Mouse (Mus musculus): ENCODE results near the gene Rap2a. TPM values are rescaled to one million over a fixed set of nuclear protein-coding genes. Genes with fewer than 3 reads are reported as not detected.

Rap2a gene
- polyA plus RNA-seq, 1 experiment from 2014 or later, result 19.7 TPM

- 89% methylated on average over 1 of the region's 1 CpGs for WGBS
- H3K27me3 ChIP-seq (ENCODE audit: control insufficient read depth, insufficient read depth, low read length), result no peaks in the 10 kb centered on the region
Observed at GRCm38 (mm10) chr14:120519921-120520320, 41.7 kb downstream of the Rap2a start.

GRCm38 (mm10) chr14:120520843-120521242 is 42.6 kb downstream of the Rap2a start:
- DNase-seq (ENCODE audit: low spot score, missing footprints), result no peak
- 83% methylated on average over 3 of the region's 3 CpGs for WGBS
- ATAC-seq (ENCODE audit: low FRiP score), result no peak
- Histone ChIP-seq H3K4me2 (no peak overlapping the region), H3K36me3 (ENCODE audit: control insufficient read depth, insufficient read depth, low read length) (no peaks in the 10 kb centered on the region), H3K27ac (ENCODE audit: low read depth, low read length) (no peak overlapping the region), H3K9me3 (ENCODE audit: control insufficient read depth, low read length) (no peaks in the 10 kb centered on the region), H3K27me3 (ENCODE audit: control insufficient read depth, insufficient read depth, low read length) (no peaks in the 10 kb centered on the region), H3K4me3 (ENCODE audit: low read depth, low read length) (no peak overlapping the region), H3K4me1 (ENCODE audit: control insufficient read depth, insufficient read depth, low read length) (no peaks in the 10 kb centered on the region), H3K9ac (ENCODE audit: low read length) (no peak overlapping the region)

More at GRCm38 (mm10) chr14:120519921-120520320, 41.7 kb downstream of the Rap2a start:
- H3K4me1 ChIP-seq (ENCODE audit: control insufficient read depth, insufficient read depth, low read length), result no peaks in the 10 kb centered on the region
- DNase-seq (ENCODE audit: low spot score, missing footprints) (no peak), ATAC-seq (ENCODE audit: low FRiP score) (no peak)
- no peak overlapping the region for H3K4me2 ChIP-seq
- no peak overlapping the region for H3K27ac ChIP-seq (ENCODE audit: low read depth, low read length)
- H3K9me3 ChIP-seq (ENCODE audit: control insufficient read depth, low read length), result no peaks in the 10 kb centered on the region
- H3K36me3 ChIP-seq (ENCODE audit: control insufficient read depth, insufficient read depth, low read length), result no peaks in the 10 kb centered on the region
- H3K9ac ChIP-seq (ENCODE audit: low read length), result no peak overlapping the region
- no peak overlapping the region for H3K4me3 ChIP-seq (ENCODE audit: low read depth, low read length)

GRCm38 (mm10) chr14:120523296-120523695 is 45.1 kb downstream of the Rap2a start:
- Histone ChIP-seq H3K4me3 (ENCODE audit: low read depth, low read length) (no peak overlapping the region), H3K4me2 (no peak overlapping the region), H3K27ac (ENCODE audit: low read depth, low read length) (no peak overlapping the region), H3K27me3 (ENCODE audit: control insufficient read depth, insufficient read depth, low read length) (no peaks in the 10 kb centered on the region), H3K9ac (ENCODE audit: low read length) (no peak overlapping the region), H3K36me3 (ENCODE audit: control insufficient read depth, insufficient read depth, low read length) (no peaks in the 10 kb centered on the region), H3K4me1 (ENCODE audit: control insufficient read depth, insufficient read depth, low read length) (no peaks in the 10 kb centered on the region), H3K9me3 (ENCODE audit: control insufficient read depth, low read length) (no peaks in the 10 kb centered on the region)
- WGBS, result 91% methylated on average over 5 of the region's 5 CpGs
- DNase-seq (ENCODE audit: low spot score, missing footprints) (no peak), ATAC-seq (ENCODE audit: low FRiP score) (no peak)

GRCm38 (mm10) chr14:120525644-120526043 is 47.4 kb downstream of the Rap2a start:
- Histone ChIP-seq H3K9ac (ENCODE audit: low read length) (no peak overlapping the region), H3K27me3 (ENCODE audit: control insufficient read depth, insufficient read depth, low read length) (no peaks in the 10 kb centered on the region), H3K36me3 (ENCODE audit: control insufficient read depth, insufficient read depth, low read length) (no peaks in the 10 kb centered on the region), H3K4me3 (ENCODE audit: low read depth, low read length) (no peak overlapping the region), H3K4me2 (no peak overlapping the region), H3K4me1 (ENCODE audit: control insufficient read depth, insufficient read depth, low read length) (no peaks in the 10 kb centered on the region), H3K9me3 (ENCODE audit: control insufficient read depth, low read length) (no peaks in the 10 kb centered on the region), H3K27ac (ENCODE audit: low read depth, low read length) (no peak overlapping the region)
- ATAC-seq (ENCODE audit: low FRiP score) (no peak), DNase-seq (ENCODE audit: low spot score, missing footprints) (no peak)
- WGBS, result 80% methylated on average over 2 of the region's 2 CpGs

GRCm38 (mm10) chr14:120533301-120533700 is 55.1 kb downstream of the Rap2a start:
- ATAC-seq (ENCODE audit: low FRiP score), result no peak
- no peaks in the 10 kb centered on the region for H3K36me3 ChIP-seq (ENCODE audit: control insufficient read depth, insufficient read depth, low read length)
- H3K4me1 ChIP-seq (ENCODE audit: control insufficient read depth, insufficient read depth, low read length), result no peaks in the 10 kb centered on the region
- no peak overlapping the region for H3K4me2 ChIP-seq
- no peaks in the 10 kb centered on the region for H3K9me3 ChIP-seq (ENCODE audit: control insufficient read depth, low read length)
- no peak overlapping the region for H3K4me3 ChIP-seq (ENCODE audit: low read depth, low read length)
- 93% methylated on average over 3 of the region's 3 CpGs for WGBS
- H3K27me3 ChIP-seq (ENCODE audit: control insufficient read depth, insufficient read depth, low read length), result no peaks in the 10 kb centered on the region
- no peak overlapping the region for H3K27ac ChIP-seq (ENCODE audit: low read depth, low read length)
- H3K9ac ChIP-seq (ENCODE audit: low read length), result no peak overlapping the region
- no peak for DNase-seq (ENCODE audit: low spot score, missing footprints)

GRCm38 (mm10) chr14:120534841-120535271 is 56.6 kb downstream of the Rap2a start:
- Histone ChIP-seq H3K9me3 (ENCODE audit: control insufficient read depth, low read length) (no peaks in the 10 kb centered on the region), H3K27ac (ENCODE audit: low read depth, low read length) (no peak overlapping the region), H3K4me1 (ENCODE audit: control insufficient read depth, insufficient read depth, low read length) (no peaks in the 10 kb centered on the region), H3K4me2 (no peak overlapping the region), H3K9ac (ENCODE audit: low read length) (no peak overlapping the region), H3K4me3 (ENCODE audit: low read depth, low read length) (no peak overlapping the region), H3K27me3 (ENCODE audit: control insufficient read depth, insufficient read depth, low read length) (no peaks in the 10 kb centered on the region), H3K36me3 (ENCODE audit: control insufficient read depth, insufficient read depth, low read length) (no peaks in the 10 kb centered on the region)
- DNase-seq (ENCODE audit: low spot score, missing footprints) (no peak), ATAC-seq (ENCODE audit: low FRiP score) (no peak)
- WGBS, result 55% methylated on average over 3 of the region's 3 CpGs

GRCm38 (mm10) chr14:120535446-120535845 is 57.2 kb downstream of the Rap2a start:
- no peak for ATAC-seq (ENCODE audit: low FRiP score)

GRCm38 (mm10) chr14:120535924-120536323 is 57.7 kb downstream of the Rap2a start:
- H3K4me3 ChIP-seq (ENCODE audit: low read depth, low read length), result no peak overlapping the region
- no peak overlapping the region for H3K27ac ChIP-seq (ENCODE audit: low read depth, low read length)
- WGBS, result 90% methylated on average over 3 of the region's 3 CpGs
- no peaks in the 10 kb centered on the region for H3K9me3 ChIP-seq (ENCODE audit: control insufficient read depth, low read length)
- no peaks in the 10 kb centered on the region for H3K4me1 ChIP-seq (ENCODE audit: control insufficient read depth, insufficient read depth, low read length)
- ATAC-seq (ENCODE audit: low FRiP score), result no peak
- no peaks in the 10 kb centered on the region for H3K36me3 ChIP-seq (ENCODE audit: control insufficient read depth, insufficient read depth, low read length)
- no peak overlapping the region for H3K9ac ChIP-seq (ENCODE audit: low read length)
- no peaks in the 10 kb centered on the region for H3K27me3 ChIP-seq (ENCODE audit: control insufficient read depth, insufficient read depth, low read length)
- DNase-seq (ENCODE audit: low spot score, missing footprints), result no peak
- no peak overlapping the region for H3K4me2 ChIP-seq

More at GRCm38 (mm10) chr14:120535446-120535845, 57.2 kb downstream of the Rap2a start:
- no peak overlapping the region for H3K4me2 ChIP-seq
- H3K9me3 ChIP-seq (ENCODE audit: control insufficient read depth, low read length), result no peaks in the 10 kb centered on the region
- no peaks in the 10 kb centered on the region for H3K36me3 ChIP-seq (ENCODE audit: control insufficient read depth, insufficient read depth, low read length)
- no peak overlapping the region for H3K4me3 ChIP-seq (ENCODE audit: low read depth, low read length)
- no peak overlapping the region for H3K9ac ChIP-seq (ENCODE audit: low read length)
- no peak for DNase-seq (ENCODE audit: low spot score, missing footprints)
- WGBS, result 83% methylated on average over 4 of the region's 4 CpGs
- no peak overlapping the region for H3K27ac ChIP-seq (ENCODE audit: low read depth, low read length)
- no peaks in the 10 kb centered on the region for H3K4me1 ChIP-seq (ENCODE audit: control insufficient read depth, insufficient read depth, low read length)
- no peaks in the 10 kb centered on the region for H3K27me3 ChIP-seq (ENCODE audit: control insufficient read depth, insufficient read depth, low read length)

GRCm38 (mm10) chr14:120539128-120539527 is 60.9 kb downstream of the Rap2a start:
- no peaks in the 10 kb centered on the region for H3K27me3 ChIP-seq (ENCODE audit: control insufficient read depth, insufficient read depth, low read length)
- WGBS, result 79% methylated on average over 2 of the region's 2 CpGs
- H3K4me1 ChIP-seq (ENCODE audit: control insufficient read depth, insufficient read depth, low read length), result no peaks in the 10 kb centered on the region
- H3K4me3 ChIP-seq (ENCODE audit: low read depth, low read length), result no peak overlapping the region
- H3K4me2 ChIP-seq, result no peak overlapping the region
- ATAC-seq (ENCODE audit: low FRiP score) (no peak), DNase-seq (ENCODE audit: low spot score, missing footprints) (no peak)
- no peak overlapping the region for H3K27ac ChIP-seq (ENCODE audit: low read depth, low read length)
- no peak overlapping the region for H3K9ac ChIP-seq (ENCODE audit: low read length)
- H3K9me3 ChIP-seq (ENCODE audit: control insufficient read depth, low read length), result no peaks in the 10 kb centered on the region
- H3K36me3 ChIP-seq (ENCODE audit: control insufficient read depth, insufficient read depth, low read length), result no peaks in the 10 kb centered on the region

- no peak overlapping the region for H3K9ac ChIP-seq (ENCODE audit: low read length)
- no peak overlapping the region for H3K4me2 ChIP-seq
- H3K27ac ChIP-seq (ENCODE audit: low read depth, low read length), result no peak overlapping the region
- no peak for DNase-seq (ENCODE audit: low spot score, missing footprints)
- WGBS, result 79% methylated on average over 3 of the region's 3 CpGs
- no peaks in the 10 kb centered on the region for H3K4me1 ChIP-seq (ENCODE audit: control insufficient read depth, insufficient read depth, low read length)
- no peaks in the 10 kb centered on the region for H3K27me3 ChIP-seq (ENCODE audit: control insufficient read depth, insufficient read depth, low read length)
- ATAC-seq (ENCODE audit: low FRiP score), result no peak
- no peaks in the 10 kb centered on the region for H3K36me3 ChIP-seq (ENCODE audit: control insufficient read depth, insufficient read depth, low read length)
- H3K9me3 ChIP-seq (ENCODE audit: control insufficient read depth, low read length), result no peaks in the 10 kb centered on the region
- no peak overlapping the region for H3K4me3 ChIP-seq (ENCODE audit: low read depth, low read length)
Observed at GRCm38 (mm10) chr14:120539626-120540025, 61.4 kb downstream of the Rap2a start.

All from midbrain, embryonic 11.5 days (tissue).